Mouse (Mus musculus) T-cell, adult 2 months (primary cell): ENCODE measurements around the gene Kifc5b.

Experiments
- DNase-seq: peaks from one replicate; pipeline ENCODE4 v3.0.0; 2022; ENCODE audit warnings: low spot score

Gene Kifc5b

GRCm38 (mm10) chr17:26947231-26948100 is 30.6 kb downstream of the Kifc5b start:
- DNase-seq: no peak

DNA sequence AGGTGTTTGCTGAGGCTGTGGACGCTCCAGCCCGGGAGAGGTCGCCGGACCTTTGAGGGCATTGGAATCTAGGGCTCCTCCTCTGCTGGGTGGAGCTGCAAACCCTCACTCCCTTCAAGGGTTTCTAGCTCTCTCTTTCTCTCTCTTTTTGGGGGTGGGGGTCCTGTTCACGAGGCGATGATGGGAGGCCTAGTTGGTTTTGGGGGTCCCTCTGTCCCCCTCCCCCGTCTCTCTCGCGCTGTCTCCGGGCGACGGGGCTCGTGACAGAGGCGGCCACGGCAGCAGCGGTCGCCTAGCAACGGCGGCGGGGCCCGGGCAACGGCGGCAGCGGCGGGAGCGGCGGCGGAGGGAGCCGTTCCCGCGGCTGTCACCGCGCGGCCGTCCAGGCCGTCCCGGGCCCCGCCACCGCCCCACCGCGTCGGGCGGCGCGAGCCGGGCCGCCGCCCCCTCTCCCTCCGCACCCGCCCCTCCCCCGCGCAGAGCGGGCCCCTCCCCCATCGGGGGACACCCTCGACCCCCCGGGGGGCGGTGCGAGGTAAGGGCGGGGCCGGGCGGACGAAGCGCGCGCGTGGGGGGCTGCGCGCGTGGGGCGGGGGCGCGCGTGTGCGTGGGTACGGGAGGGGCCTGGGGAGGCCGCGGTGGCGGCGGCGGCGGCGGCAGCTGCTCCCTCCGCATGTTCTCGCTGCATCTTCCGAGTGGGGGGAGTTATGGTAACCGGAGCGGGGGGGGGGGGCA is 31.6 kb downstream of the Kifc5b start:
- DNase-seq: no peak

DNA sequence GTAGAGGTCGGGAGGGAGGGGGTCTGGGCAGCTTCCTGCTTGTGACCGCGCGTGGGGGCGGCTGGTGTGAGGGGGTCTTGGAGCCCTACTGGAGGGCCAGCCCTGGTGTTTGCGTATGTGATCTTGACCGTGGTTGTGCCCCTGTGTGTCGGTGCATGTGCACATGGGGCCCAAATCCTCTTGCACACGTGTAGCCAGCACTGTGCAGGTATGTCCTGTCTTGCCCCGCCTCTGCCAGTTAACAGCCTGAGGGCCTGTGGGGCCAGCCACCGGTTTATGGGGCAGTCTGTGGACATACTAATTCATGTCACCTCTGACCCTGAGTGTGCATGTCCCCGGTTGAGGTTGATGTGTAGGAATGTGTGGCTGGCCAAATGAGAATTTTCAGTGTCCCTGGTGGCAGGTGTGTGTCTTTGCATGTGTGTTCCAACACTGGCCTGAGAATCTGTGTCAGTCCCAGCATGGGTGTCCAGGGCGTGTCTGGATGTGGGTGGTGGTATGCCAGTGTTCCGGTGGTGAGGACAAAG is 32.2 kb downstream of the Kifc5b start:
- DNase-seq: peak; percentile 28

DNA sequence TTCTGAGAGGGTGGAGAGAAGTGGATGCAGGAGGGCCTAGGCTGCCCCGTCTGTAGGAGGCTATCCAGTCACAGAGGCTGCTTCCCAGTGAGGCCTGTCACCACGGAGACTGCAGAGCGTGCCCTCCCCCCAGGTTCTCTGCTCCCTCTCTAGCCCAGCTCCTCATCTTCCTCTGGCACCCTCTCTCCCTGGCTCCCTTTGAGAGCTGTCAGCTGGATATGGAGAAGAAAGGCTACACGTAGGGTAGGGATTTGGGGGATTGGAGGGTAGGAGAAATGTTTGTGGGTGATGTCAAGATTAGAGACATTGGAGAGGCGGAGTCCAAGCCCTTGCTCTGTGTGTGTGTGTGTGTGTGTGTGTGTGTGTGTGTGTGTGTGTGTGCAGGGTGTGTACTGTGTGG is 33.0 kb downstream of the Kifc5b start:
- DNase-seq: no peak

DNA sequence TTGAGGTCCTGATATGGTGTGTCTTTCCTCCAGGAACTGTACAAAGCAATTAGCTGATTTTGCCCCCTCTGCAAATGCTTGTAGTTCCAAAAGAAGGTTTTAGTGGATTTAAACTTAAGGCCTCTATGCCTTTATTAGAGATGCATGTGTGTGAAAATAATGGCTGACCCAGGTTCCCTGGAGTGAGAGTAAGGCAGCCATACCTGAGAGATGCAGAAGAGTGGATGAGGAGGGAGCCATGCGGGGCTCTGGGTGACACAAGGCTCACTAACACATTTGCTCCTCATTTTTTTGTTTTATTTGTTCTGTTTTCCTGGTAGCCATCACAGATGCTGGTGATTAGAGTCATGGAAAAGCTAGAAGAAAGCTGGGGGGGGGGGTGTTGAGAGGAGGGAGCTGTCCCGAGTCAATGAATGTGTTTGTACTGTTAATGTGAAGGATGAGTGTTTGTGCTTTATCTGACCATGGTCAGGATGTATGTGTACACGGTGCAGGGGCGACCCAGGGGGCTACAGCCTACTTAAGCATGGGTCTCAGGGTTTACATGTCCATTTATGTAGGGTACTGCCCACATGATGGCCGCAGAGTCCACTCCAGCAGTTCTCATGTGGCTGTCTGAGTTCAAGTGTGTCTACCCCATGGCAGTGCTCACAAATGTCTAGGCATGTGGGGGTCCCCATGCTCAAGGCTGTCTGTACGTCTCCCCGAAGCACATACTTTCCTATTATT is 33.8 kb downstream of the Kifc5b start:
- no peak for DNase-seq

- peak; percentile 78 for DNase-seq
These were observed 34.5 kb downstream of the Kifc5b start for GRCm38 (mm10) chr17:26951406-26951805.

DNA sequence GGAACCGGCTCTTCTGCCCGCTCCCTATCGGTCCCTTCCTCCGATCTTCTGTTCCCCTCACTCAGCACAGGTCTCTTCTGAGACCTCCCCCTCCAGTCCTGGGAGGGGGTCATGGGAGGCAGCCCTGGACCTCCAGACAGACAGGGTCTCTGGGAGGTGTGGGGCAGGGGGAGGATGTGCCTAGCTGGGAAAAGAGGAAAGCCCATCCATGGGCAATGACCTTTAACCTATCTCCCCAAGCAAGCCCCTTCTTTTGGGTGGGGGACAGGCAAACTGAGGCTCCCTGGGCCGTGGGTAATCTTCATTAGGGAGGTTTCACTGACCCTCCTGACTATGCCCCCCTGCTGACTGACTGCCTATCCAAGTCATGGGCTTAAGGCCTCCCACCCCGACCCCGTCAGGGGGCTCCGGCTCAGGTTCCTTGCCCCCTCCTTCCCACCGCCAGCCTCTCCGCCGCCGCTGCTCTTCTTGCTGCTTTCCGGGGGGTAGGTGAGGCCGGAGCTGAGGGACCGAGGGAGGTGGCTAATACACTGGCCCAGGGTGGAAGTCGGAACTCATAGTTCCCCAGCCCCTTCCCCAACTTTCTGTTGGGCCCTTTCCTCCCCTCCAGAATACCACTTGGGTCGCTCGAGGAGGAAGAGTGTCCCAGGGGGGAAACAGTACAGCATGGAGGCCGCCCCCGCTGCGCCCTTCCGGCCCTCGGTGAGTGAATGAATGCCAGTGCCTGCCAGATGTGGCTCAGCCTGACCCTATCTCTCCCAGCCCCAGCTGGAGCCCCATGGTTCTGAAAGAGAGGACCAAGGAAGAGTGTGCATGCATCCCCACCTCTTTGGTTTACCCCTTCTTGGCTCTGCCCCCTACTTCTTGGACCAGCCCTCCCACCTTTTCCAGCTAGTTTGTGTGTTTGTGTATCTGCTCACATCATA is 35.3 kb downstream of the Kifc5b start:
- DNase-seq: no peak

DNA sequence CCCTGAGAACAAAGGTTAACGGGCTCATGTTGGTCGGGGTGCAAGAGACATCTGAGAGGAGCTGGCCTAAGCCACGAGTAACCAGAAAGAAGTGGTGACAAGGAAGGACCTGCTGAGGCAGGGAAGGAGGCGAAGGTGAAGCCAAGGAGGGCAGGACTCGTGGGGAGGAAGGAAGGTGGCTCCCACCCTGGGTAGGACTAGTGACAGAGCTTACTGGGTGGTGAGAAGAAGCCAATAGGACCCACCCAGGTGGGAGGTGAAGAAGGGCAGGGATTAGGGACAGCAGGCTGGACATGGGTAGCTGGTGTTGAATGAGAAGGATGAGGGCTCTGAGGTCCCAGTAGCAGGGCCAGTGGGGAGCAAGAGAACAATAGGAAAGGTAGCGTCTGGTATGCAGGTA is 36.3 kb downstream of the Kifc5b start:
- DNase-seq: no peak

GRCm38 (mm10) chr17:26953726-26954125 is 36.8 kb downstream of the Kifc5b start:
- no peak for DNase-seq

- no peak for DNase-seq
These were observed 39.4 kb downstream of the Kifc5b start for GRCm38 (mm10) chr17:26956309-26956708.

DNA sequence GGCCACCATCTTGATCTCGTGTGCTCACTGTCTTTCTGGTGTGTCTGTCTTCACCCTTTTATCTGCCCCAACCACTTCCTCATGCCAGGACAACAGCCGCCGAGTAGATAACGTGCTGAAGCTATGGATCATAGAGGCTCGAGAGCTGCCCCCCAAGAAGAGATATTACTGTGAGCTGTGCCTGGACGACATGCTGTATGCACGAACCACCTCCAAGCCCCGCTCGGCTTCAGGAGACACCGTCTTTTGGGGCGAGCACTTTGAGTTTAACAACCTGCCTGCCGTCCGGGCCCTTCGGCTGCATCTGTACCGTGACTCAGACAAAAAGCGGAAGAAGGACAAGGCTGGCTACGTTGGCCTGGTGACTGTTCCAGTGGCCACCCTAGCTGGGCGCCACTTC is 40.0 kb downstream of the Kifc5b start:
- DNase-seq: no peak

DNA sequence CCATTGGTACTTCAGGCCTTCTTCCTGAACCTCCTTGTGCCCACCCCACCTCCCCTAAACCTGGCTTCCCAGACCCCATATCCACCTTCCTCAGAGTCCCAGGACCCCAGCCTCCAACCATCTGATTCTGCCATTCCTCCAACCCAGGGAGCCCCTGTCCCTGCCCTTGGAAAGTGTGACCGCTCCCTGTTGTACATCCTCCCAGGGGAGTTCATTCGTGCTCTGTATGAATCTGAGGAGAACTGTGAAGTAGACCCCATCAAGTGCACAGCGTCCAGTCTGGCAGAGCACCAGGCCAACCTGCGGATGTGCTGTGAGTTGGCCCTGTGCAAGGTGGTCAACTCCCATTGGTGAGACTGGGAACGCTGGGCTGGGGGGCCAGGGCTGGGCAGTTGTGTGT is 41.0 kb downstream of the Kifc5b start:
- DNase-seq: no peak

- no peak for DNase-seq
These were observed 42.0 kb downstream of the Kifc5b start for GRCm38 (mm10) chr17:26958880-26959279.

DNA sequence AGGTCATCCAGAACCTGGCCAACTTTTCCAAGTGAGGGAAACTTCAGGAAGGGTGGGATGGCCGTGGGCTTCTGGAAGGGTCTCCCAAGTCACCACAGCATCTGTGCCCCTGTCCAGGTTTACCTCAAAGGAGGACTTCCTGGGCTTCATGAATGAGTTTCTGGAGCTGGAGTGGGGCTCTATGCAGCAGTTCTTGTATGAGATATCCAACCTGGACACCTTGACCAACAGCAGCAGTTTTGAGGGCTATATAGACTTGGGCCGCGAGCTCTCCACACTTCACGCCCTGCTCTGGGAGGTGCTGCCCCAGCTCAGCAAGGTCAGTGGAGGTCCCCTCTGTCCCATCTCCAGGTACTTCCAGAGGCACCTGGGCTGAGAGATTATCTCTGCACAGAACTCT is 42.9 kb downstream of the Kifc5b start:
- no peak for DNase-seq

GRCm38 (mm10) chr17:26961572-26962240 is 44.8 kb downstream of the Kifc5b start:
- no peak for DNase-seq

GRCm38 (mm10) chr17:26966993-26967392 is 50.1 kb downstream of the Kifc5b start:
- DNase-seq: no peak

- DNase-seq: no peak
These were observed 50.6 kb downstream of the Kifc5b start for GRCm38 (mm10) chr17:26967477-26967876.

DNA sequence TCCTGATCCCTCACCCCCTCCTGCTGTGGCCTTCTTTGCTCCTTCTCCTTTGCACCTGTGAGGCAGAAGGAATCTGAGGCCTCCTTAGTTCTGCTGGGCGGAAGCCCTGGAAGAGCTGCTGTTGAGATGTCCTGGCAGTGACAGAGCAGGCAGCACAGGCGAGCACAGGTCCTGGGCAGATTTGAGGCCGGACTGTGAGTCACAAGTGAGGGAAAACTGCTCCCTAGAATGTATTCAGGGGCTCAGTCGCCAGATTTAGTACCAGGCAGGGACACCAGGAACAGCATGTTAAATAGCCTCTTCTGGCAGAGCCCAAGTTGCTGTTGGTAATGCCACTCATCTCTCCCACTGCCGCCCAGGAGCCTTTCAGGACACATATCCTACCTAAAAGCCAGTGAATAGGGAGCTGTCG is 51.3 kb downstream of the Kifc5b start:
- DNase-seq: no peak

- DNase-seq: no peak
These were observed 52.4 kb downstream of the Kifc5b start for GRCm38 (mm10) chr17:26969257-26969656.

- DNase-seq: no peak
These were observed 53.3 kb downstream of the Kifc5b start for GRCm38 (mm10) chr17:26970221-26970620.
